Mouse (Mus musculus) midbrain, embryonic 16.5 days (tissue): ENCODE measurements around the gene Gm49368. TPM values are rescaled to one million over a fixed set of nuclear protein-coding genes. Genes with fewer than 3 reads are reported as not detected.

ENCODE experiments used
- ATAC-seq: fragments of 200-750 bp; cut with Nextera tagmentation; 2 replicates; pipeline ENCODE4 v1.8.0; 2017; ENCODE audit warnings: moderate TSS enrichment
- H3K27ac ChIP-seq: fragments of 300-500 bp; sonication (generic); 2 replicates; pipeline ENCODE4 v1.5.1; 2014; ENCODE audit warnings: mild to moderate bottlenecking, low read length, mixed read lengths
- H3K27me3 ChIP-seq: fragments of 300-500 bp; sonication (generic); 2 replicates; pipeline ENCODE4 v1.6.1; 2014; ENCODE audit warnings: low read depth, low read length, mixed read lengths; ENCODE audit not compliant: control insufficient read depth, insufficient read depth
- H3K36me3 ChIP-seq: fragments of 300-500 bp; sonication (generic); 2 replicates; pipeline ENCODE4 v1.6.1; 2014; ENCODE audit warnings: mild to moderate bottlenecking, low read length, moderate library complexity, mixed read lengths; ENCODE audit not compliant: control insufficient read depth, insufficient read depth
- H3K4me1 ChIP-seq: fragments of 300-500 bp; sonication (generic); 2 replicates; pipeline ENCODE4 v1.6.1; 2014; ENCODE audit warnings: mild to moderate bottlenecking, low read length, mixed read lengths; ENCODE audit not compliant: control insufficient read depth, insufficient read depth
- H3K4me2 ChIP-seq: fragments of 300-500 bp; sonication (generic); 2 replicates; pipeline ENCODE4 v1.6.1; 2014; ENCODE audit warnings: mild to moderate bottlenecking, low read length, mixed read lengths
- H3K4me3 ChIP-seq: fragments of 300-500 bp; sonication (generic); 2 replicates; pipeline ENCODE4 v1.5.1; 2014; ENCODE audit warnings: low read depth, mild to moderate bottlenecking, low read length, moderate library complexity, mixed read lengths
- H3K9ac ChIP-seq: fragments of 300-500 bp; sonication (generic); 2 replicates; pipeline ENCODE4 v1.6.1; 2014; ENCODE audit warnings: low read depth, low read length, mixed read lengths
- H3K9me3 ChIP-seq: fragments of 300-500 bp; sonication (generic); replicated peaks from 2 replicates; pipeline ENCODE4 v1.6.1; 2014; ENCODE audit warnings: mild to moderate bottlenecking, low read length, mixed read lengths; ENCODE audit not compliant: control insufficient read depth, poor library complexity, severe bottlenecking
- WGBS: fragments of 180-500 bp; shearing (Covaris S2); extraction: QIAGEN DNeasy Blood & Tissue Kit; methylation state at CpG from one replicate; pipeline ENCODE4 v1.1.7; 2014; 5-methylcytosine and 5-hydroxymethylcytosine counted together
- polyA plus RNA-seq: library from polyadenylated mRNA; unstranded; fragments of >200 nt; fragmentation: Nextera tagmentation; extraction: Ambion mirVana; gene quantifications from 2 replicates; pipeline ENCODE4 v1.2.1, GENCODE M21; 2015

Gm49368 gene
- polyA plus RNA-seq, 1 experiment from 2014 or later: not detected

DNA sequence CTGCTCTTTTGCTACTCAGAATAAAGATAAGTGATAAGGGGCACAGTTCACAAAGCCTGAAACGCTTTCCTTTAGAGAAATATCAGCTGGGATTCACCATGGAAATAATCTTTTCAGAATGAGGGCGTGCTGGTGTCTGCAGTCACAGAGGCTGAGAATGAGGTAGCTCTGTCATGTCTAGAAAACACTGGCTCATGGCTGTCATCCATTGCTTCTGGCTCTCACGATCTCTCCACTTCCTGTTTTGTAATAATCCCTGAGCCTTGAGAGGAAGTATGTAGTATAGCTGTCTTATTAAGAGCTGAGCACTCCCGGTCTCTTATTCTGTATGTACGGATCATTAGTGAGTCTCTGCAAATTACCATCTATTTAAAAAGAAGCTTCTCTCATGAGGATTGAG, 3.1 kb downstream of the Gm49368 start:
- Histone ChIP-seq H3K27me3 (no peaks in the 10 kb centered on the region), H3K9me3 (no peaks in the 10 kb centered on the region), H3K27ac (no peak overlapping the region), H3K4me2 (no peak overlapping the region), H3K4me3 (no peak overlapping the region), H3K9ac (no peak overlapping the region), H3K4me1 (no peaks in the 10 kb centered on the region), H3K36me3 (no peaks in the 10 kb centered on the region)
- ATAC-seq: no peak
- WGBS: 91% methylated on average over 5 of the region's 5 CpGs

DNA sequence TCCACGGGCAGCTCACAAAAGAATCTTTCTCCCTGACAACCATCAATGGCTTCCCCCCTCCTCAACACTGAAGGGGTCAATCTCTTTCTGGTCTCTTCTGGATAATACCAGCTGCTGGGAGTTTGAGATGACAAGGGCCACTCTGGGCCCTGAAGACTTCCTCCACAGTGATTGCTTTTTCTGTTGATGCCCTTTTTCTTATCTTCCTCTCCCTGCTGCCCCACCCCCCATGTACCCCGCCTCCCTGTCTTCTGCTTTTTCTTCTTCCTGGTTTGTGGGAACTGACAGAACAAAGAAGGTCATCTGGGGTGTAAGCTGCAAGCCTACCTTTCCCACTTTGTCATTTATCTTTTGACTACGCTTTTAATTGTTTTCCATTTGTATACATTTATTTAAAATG, 5.4 kb downstream of the Gm49368 start:
- no peak overlapping the region for H3K27ac ChIP-seq
- no peak for ATAC-seq
- H3K9me3 ChIP-seq: no peaks in the 10 kb centered on the region
- H3K4me2 ChIP-seq: no peak overlapping the region
- no peaks in the 10 kb centered on the region for H3K36me3 ChIP-seq
- H3K27me3 ChIP-seq: no peaks in the 10 kb centered on the region
- no peaks in the 10 kb centered on the region for H3K4me1 ChIP-seq
- 54% methylated on average over 3 of the region's 3 CpGs for WGBS
- no peak overlapping the region for H3K4me3 ChIP-seq
- no peak overlapping the region for H3K9ac ChIP-seq

DNA sequence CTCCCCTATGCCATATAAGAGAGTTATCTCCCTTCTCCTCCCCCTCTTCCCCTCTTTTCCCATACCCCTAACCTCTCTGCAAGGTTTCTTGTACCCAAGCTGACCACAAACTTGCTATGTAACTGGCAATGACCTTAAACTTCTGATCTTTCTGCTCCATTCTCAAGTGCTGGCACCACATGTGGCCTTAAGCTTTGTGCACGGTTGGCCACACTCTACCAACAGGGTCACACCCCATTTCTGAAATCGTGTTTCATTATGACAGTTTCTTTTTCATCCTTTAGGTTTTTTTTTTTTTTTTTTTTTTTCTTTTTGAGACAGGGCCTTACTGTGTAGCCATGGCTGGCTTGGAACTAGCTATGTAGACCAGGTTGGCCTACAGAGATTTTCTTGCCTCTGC, 7.4 kb downstream of the Gm49368 start:
- WGBS: 84% methylated on average over 2 of the region's 2 CpGs
- Histone ChIP-seq H3K4me3 (no peak overlapping the region), H3K27me3 (no peaks in the 10 kb centered on the region), H3K9ac (no peak overlapping the region), H3K27ac (no peak overlapping the region), H3K9me3 (no peaks in the 10 kb centered on the region), H3K36me3 (no peaks in the 10 kb centered on the region), H3K4me2 (no peak overlapping the region), H3K4me1 (no peaks in the 10 kb centered on the region)
- no peak for ATAC-seq

DNA sequence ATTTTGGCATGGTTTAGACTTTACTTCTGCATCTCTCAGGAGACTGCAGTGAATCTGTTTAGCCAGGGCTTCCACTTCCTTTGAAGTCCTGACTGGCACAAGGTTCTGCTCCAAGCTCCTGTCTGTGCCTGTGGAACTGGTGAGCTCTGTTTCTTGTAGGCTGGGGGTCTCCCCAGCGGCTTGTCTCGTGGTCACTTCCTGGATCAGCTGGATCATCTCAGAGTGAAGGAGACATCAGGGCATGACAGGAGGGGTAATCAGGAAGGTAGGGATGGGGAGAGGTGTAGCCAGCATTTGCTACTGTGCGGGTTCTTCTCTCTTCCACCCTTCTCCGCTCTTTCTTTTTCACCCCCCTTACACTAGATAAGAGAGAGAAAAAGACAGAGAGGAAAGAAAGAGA, 9.3 kb downstream of the Gm49368 start:
- ATAC-seq: no peak
- Histone ChIP-seq H3K4me3 (no peak overlapping the region), H3K9ac (no peak overlapping the region), H3K4me1 (no peaks in the 10 kb centered on the region), H3K36me3 (no peaks in the 10 kb centered on the region), H3K27ac (no peak overlapping the region), H3K27me3 (no peaks in the 10 kb centered on the region), H3K9me3 (no peaks in the 10 kb centered on the region), H3K4me2 (no peak overlapping the region)
- WGBS: 82% methylated on average over 4 of the region's 4 CpGs

DNA sequence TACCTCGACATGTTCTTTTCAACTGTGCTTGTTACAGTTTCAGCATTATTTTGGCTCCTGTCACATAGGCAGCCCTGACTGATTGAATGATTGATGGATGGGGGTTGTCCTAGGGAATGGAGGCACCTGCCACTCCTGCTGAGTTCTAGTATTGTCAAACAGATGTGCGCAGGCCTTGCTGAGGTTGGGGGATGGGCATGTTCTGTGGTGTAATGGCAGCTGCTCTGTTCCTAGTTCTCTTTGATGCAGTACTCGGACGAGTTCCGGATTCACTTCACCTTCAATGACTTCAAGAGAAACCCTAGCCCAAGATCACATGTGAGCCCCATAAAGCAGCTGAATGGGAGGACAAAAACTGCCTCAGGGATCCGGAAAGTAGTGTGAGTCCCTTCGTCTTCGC, 17.5 kb downstream of the Gm49368 start:
- Histone ChIP-seq H3K36me3 (no peaks in the 10 kb centered on the region), H3K27me3 (no peaks in the 10 kb centered on the region), H3K9ac (no peak overlapping the region), H3K4me2 (no peak overlapping the region), H3K9me3 (no peaks in the 10 kb centered on the region), H3K27ac (no peak overlapping the region), H3K4me3 (no peak overlapping the region), H3K4me1 (no peaks in the 10 kb centered on the region)
- WGBS: 77% methylated on average over 8 of the region's 8 CpGs
- no peak for ATAC-seq

DNA sequence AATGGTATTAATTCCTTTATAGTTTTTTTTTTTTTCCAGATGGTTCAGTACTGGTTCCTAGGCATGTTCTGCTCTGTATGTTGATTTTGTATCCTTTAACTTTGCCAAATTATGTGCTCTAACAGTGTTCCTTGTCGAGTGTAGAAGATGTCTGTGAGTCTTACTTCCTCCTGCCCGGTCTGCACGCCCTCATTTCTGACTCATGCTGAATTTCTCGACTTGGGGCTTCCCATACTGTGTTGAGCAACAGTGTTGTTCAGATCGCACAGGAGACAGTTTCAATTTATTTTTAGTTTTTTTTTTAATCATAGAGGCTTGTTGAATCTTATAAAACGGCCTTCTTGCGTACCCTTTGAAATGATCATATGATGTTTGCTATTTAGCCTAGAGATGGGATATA, 26.7 kb downstream of the Gm49368 start:
- no peak overlapping the region for H3K9ac ChIP-seq
- no peak for ATAC-seq
- H3K4me1 ChIP-seq: no peaks in the 10 kb centered on the region
- no peak overlapping the region for H3K27ac ChIP-seq
- H3K4me3 ChIP-seq: no peak overlapping the region
- no peaks in the 10 kb centered on the region for H3K27me3 ChIP-seq
- no peaks in the 10 kb centered on the region for H3K36me3 ChIP-seq
- no peaks in the 10 kb centered on the region for H3K9me3 ChIP-seq
- 86% methylated on average over 7 of the region's 7 CpGs for WGBS
- no peak overlapping the region for H3K4me2 ChIP-seq

DNA sequence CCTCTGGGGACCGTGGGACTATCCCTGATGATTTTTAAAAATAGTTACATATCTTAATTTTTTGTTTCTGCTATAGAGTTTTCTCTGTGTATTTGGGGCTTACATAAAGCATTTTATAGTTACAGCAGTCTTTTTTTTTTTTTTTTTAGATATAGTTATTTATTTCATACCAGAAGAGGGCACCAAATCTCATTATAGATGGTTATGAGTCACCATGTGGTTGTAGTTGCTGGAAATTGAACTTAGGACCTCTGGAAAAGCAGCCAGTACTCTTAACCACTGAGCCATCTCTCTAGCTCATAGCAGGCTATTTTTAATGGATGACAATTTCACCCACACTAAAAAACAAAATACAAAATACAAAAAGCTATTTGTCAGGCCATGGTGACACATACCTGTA, 35.7 kb downstream of the Gm49368 start:
- Histone ChIP-seq H3K27ac (no peak overlapping the region), H3K4me2 (no peak overlapping the region), H3K4me1 (no peaks in the 10 kb centered on the region), H3K9me3 (no peaks in the 10 kb centered on the region), H3K9ac (no peak overlapping the region), H3K27me3 (no peaks in the 10 kb centered on the region), H3K4me3 (no peak overlapping the region), H3K36me3 (no peaks in the 10 kb centered on the region)
- 95% methylated on average over 1 of the region's 1 CpGs for WGBS
- no peak for ATAC-seq

DNA sequence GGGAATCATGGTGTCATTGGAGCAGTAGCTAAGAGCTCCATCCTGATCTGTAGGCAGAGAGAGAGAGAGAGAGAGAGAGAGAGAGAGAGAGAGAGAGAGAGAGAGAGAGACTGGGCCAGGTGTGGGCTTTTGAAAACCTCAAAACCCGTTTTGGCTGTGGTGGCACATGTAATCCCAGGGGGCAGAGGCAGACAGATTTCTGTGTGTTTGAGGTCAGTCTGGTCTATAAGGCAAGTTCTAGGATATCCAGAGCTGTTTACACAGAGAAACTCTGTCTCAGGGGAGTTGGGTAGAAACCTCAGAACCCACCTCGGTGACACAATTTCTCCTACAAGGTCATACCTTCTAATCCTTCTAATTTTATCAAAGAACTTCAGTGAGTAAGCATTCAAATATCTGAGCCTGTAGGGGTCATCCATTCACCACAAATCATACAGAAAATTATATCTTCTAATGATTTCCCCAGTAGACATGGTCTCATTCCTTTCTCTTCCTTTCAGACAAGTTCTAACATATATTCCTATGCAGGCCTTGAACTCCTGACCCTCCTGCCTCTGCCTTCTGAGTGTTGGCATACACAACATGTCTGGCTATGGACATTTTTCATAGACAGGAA, 38.4 kb downstream of the Gm49368 start:
- no peaks in the 10 kb centered on the region for H3K9me3 ChIP-seq
- WGBS: 95% methylated on average over 2 of the region's 2 CpGs

DNA sequence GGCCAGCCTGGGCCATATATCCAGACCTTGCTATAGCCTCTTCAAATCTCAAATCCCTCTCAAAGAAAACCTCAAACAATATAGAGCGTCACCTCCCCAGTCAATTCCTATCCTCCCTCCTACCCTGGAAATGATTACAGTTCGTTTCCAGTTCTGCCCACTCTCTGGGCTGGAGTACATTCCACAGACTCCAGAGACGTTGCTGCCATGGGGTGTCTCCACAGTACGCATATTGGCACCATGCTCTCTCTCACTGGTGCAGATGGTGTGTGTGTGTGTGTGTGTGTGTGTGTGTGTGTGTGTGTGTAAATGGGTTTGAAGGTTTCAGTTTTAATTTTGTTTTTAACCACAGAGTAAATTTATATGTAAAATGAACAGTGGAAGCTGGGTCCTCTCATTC, 42.8 kb downstream of the Gm49368 start:
- Histone ChIP-seq H3K36me3 (no peaks in the 10 kb centered on the region), H3K9me3 (no peaks in the 10 kb centered on the region), H3K27me3 (no peaks in the 10 kb centered on the region), H3K4me3 (no peak overlapping the region), H3K27ac (no peak overlapping the region), H3K9ac (no peak overlapping the region), H3K4me1 (no peaks in the 10 kb centered on the region), H3K4me2 (no peak overlapping the region)
- WGBS: 70% methylated on average over 4 of the region's 4 CpGs
- no peak for ATAC-seq

More for the DNA sequence above, 38.4 kb downstream of the Gm49368 start:
- Histone ChIP-seq H3K36me3 (no peaks in the 10 kb centered on the region), H3K4me1 (no peaks in the 10 kb centered on the region), H3K4me3 (no peak overlapping the region), H3K4me2 (no peak overlapping the region), H3K27me3 (no peaks in the 10 kb centered on the region), H3K9ac (no peak overlapping the region), H3K27ac (no peak overlapping the region)
- no peak for ATAC-seq
